Mouse (Mus musculus): ENCODE results near the gene Olfr106-ps.

DNA sequence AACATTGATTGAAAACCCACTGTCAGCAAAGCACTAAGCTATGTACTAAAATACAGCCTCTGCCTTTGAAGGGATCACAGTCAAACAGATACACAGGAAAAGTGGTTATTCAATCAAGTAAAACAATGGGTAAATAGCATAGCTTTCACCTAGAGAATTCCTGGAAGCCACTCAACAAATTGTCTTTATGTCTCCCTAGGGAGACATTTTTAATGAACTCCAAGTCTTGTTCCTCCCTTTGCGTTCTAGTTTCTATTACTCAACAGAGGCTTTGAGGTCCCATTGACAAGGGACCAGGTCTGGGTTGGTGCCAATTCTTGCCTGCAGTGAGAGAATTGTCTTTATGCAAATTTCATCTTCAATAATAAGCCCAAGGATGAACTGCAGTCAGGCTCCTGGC, 55.0 kb downstream of the Olfr106-ps start, which contains the start of gene Olfr108:
- no peak for TF ChIP-seq EP300 (IDR thresholded peaks at IDR 0.05; ENCODE audit: low read depth)
- no peak for TF ChIP-seq CTCF (IDR thresholded peaks at IDR 0.05; ENCODE audit: low read depth)

Measured in liver, postnatal 0 days (tissue).